Mouse (Mus musculus): ENCODE measurements around the gene Olfr222. TPM values are rescaled to one million over a fixed set of nuclear protein-coding genes. Genes with fewer than 3 reads are reported as not detected.

Olfr222 gene
- not detected in 2 replicates for polyA plus RNA-seq (2012; ENCODE audit: low replicate concordance)

GRCm38 (mm10) chr11:59576135-59576534, at the start of gene Olfr222:
TSS of gene Olfr222 (minus strand) at chr11:59576235.

DNA sequence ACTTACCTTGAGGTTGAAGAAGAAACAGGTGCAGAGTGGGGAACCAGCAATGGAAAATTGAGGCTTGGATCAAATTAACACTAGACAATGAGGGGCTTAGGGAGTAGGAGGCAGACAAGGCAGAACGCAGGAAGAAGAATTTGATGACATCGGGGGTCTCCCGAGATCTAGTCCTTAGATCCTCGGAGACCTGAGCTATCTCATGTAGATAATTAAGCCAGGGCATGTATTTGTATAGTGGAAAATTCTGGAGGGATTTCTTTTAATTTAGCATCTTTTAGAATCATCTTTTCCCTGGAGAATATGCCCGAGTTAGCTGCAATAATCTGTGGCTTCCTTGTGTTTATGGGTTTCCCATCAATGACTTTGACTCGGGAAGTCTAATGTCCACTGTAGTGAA, 17.2 kb upstream of the Olfr222 start, which contains the start of gene Olfr223:
TSS of gene Olfr223 (minus strand) at position 101 of the 400 bp plus-strand sequence.

DNA sequence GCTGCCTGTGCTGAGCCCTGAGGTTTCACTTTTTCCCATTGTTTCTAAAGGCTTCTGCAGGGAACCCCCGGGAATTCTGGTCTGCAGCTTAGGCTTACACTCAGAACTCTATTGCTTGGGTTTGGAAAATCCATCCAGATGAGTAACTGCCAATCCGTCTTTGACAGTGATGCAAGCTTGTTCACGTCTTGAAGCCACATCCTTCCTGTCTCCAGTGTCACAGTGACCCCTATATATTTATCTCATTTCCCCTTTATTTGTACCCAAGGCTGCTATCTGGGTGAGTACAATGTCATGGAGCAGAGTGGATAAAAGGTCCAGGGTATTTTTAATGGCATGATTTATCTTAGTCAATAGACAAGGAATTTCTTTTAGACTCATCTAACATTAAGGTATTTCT, 34.7 kb downstream of the Olfr222 start, which contains the start of gene Nlrp3:
TSS of gene Nlrp3 (plus strand) at position 245 of the 400 bp plus-strand sequence.

GRCm38 (mm10) chr11:59526472-59527080, 49.5 kb downstream of the Olfr222 start, which contains the start of gene Zkscan17:
TSS of gene Zkscan17 (minus strand) at chr11:59526751.

Other genes with a start within 250 kb of the Olfr222 start
- gene Prss38, start 200.6 kb downstream of the Olfr222 start, polyA plus RNA-seq (2012; ENCODE audit: low replicate concordance) = not detected in 2 replicates
- gene Jmjd4, start 126.2 kb downstream of the Olfr222 start, polyA plus RNA-seq (2012; ENCODE audit: low replicate concordance) = 7.9 and 11.2 TPM in 2 replicates
- 0.78 and 2.8 TPM in 2 replicates for gene Snap47, start 125.0 kb downstream of the Olfr222 start, polyA plus RNA-seq (2012; ENCODE audit: low replicate concordance)
- gene Zfp867, start 103.8 kb downstream of the Olfr222 start, polyA plus RNA-seq (2012; ENCODE audit: low replicate concordance) = 0.07 and 0.11 TPM in 2 replicates
- 23.9 and 35.1 TPM in 2 replicates for gene Zkscan17, start 49.5 kb downstream of the Olfr222 start, polyA plus RNA-seq (2012; ENCODE audit: low replicate concordance)
- gene Nlrp3, start 34.7 kb downstream of the Olfr222 start, polyA plus RNA-seq (2012; ENCODE audit: low replicate concordance) = 0.18 and 0.73 TPM in 2 replicates
- gene Olfr223, start 17.1 kb upstream of the Olfr222 start, polyA plus RNA-seq (2012; ENCODE audit: low replicate concordance) = not detected in 2 replicates
- gene Mprip, start 85.1 kb upstream of the Olfr222 start, polyA plus RNA-seq (2012; ENCODE audit: low replicate concordance) = 34.3 and 43.9 TPM in 2 replicates
- 2.2 and 3.3 TPM in 2 replicates for gene Pld6, start 211.4 kb upstream of the Olfr222 start, polyA plus RNA-seq (2012; ENCODE audit: low replicate concordance)
- 16.6 and 27.5 TPM in 2 replicates for gene Flcn, start 233.8 kb upstream of the Olfr222 start, polyA plus RNA-seq (2012; ENCODE audit: low replicate concordance)

Data from leukemia stem cell, adult 10-12 weeks (primary cell).